Mouse (Mus musculus): Measurements from ENCODE around the gene Ankrd52. TPM values are rescaled to one million over a fixed set of nuclear protein-coding genes. Genes with fewer than 3 reads are reported as not detected.
"Not testable (repeated sequence)": the region's sequence is repeated elsewhere in the genome, so short reads cannot be mapped to it uniquely, and the experiment has no call there.

Gene Ankrd52
- 10 to 100 TPM; 83.6 to 86.7 TPM for total RNA-seq (2021)
- long read RNA-seq, experiment 1, partial matches to known transcripts = 0 of 1 reads
- long read RNA-seq, experiment 1, other reads (novel, unspliced or antisense) = 1 of 1 reads
- long read RNA-seq, experiment 2, partial matches to known transcripts = 0 of 9 reads
- long read RNA-seq, experiment 2, other reads (novel, unspliced or antisense) = 9 of 9 reads

GRCm38 (mm10) chr10:128376455-128377211 lies at the start of gene Ankrd52:
TSS of gene Ankrd52 (plus strand) at chr10:128377115.
- peak; percentile 73 to 84 for DNase-seq (ENCODE audit: low spot score in 2 of 2)

DNA sequence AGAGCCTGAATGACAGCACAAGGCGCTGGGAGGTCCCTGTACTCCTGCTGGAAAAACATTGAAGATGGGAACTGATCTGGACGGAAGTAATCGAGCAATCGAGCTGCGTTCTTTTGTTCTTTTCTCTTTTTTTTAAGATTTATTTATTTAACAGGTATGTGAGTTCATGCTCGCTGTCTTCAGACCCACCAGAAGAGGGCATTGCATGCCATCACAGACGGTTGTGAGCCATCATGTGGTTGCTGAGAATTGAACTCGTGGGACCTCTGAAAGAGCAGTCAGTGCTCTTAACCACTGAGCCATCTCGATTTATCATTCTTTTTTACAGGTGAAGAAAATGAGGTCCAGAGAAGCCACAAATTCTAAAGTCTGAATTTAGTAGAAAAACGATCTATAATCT lies 49.3 kb upstream of the Ankrd52 start:
- DNase-seq (ENCODE audit: low spot score in 2 of 2) = no peak

GRCm38 (mm10) chr10:128332358-128333249 lies 44.3 kb upstream of the Ankrd52 start:
- DNase-seq (ENCODE audit: low spot score in 2 of 2) = not testable (repeated sequence)

DNA sequence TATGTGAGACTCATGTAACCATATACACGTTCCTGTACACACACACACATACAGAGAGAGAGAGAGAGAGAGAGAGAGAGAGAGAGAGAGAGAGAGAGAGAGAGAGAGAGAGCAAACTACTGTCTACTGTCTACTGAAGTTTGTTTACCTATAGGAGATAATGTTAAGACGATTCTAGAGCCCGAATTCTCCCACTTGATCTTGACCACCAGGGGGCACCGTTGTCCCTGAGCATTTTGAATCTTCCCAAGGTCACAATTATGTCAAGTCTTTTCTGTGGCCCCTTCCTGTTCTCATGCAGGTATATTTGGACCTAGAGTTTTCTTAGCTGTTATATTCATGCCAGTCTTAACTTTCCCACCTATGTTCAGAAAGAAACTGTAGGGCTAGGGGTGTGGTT lies 41.3 kb upstream of the Ankrd52 start:
- DNase-seq (ENCODE audit: low spot score in 2 of 2) = peak in 1 of 2 experiments; percentile 63

DNA sequence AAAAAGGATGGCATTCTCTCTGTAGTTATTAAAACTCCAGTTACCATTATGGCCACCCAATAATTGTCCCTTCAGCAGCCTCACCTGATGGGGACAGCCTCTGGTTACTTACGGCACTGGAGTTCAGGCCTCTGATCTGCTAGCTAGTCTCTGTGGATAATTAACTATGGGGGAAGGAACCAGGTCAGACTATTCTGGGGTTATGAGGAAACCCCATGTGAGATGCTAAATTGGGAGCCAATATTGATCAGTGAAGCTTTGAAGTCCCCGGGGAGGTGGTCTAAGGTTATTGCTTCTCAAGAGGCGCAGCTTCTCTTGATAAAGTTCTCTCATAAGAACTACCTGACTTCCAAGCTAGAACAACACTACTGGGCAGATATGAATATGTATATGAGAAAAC lies 40.7 kb upstream of the Ankrd52 start:
- DNase-seq (ENCODE audit: low spot score in 2 of 2) = no peak

DNA sequence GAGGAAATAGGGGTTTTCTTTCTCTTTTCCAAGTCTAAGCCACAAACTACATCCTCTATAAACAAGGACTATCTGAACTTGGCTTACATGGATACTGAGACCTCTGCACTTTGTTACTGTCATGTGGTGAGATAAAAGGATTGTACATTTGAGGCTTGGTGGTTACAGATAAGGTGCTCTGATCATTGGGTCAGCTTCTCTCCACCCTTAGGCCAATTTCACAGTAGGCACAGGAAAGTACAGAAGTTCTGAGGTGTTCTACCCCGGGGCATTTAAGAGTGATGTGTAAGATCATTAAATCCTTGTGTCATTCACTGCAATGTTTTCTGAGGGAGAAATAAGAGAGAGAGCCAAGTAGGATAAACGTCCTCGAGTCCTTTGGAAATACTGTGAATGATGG lies 40.3 kb upstream of the Ankrd52 start:
- DNase-seq (ENCODE audit: low spot score in 2 of 2) = no peak

DNA sequence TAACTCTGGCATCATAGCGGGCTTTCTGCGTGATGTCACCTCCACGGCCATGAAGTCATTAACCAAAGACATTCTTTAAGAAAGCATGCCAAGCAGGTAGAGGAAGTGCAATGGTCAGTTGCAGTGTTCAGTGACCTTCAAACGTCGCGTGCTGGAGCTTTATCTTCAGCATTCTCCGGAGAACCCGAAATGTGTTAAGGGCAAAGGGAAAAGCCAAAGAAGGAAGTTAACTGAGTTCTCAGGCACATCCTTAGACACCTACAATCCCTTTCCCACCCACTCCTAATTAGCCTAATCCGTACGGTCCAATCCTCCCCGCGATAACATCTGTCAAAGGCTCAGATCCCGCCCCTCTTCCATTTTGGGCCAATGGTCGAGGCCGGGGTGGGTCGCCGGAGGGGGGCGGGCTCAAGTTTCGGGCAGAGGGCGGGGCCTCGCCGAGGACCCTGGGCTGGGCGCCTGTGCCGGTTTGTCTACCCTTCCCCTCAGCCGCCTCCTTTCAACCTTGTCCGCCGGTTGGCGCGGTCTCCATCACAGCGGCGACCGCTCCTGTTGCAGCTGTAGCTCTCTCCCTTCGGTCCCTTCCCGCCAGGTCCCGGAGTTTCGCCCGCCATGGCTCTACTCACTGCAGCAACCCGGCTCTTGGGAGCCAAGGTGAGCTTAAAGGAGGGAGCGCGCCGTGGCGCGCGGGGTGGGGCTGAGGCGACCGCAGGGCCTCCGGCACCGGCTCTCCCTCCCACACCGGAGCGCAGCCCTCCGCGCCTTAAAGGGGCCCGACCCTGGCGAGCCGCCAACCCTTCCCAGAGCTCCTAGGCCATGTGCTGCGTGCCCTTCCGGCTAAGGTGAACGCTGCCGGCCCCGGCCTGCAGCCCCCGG lies 39.4 kb upstream of the Ankrd52 start, which contains the start of gene Cs:
Gene Cs (plus strand): TSS at position 429 of the 876 bp plus-strand sequence.
- peak; percentile 93 to 98 for DNase-seq (ENCODE audit: low spot score in 2 of 2)

GRCm38 (mm10) chr10:128338415-128338814 lies 38.5 kb upstream of the Ankrd52 start:
- DNase-seq (ENCODE audit: low spot score in 2 of 2) = no peak

GRCm38 (mm10) chr10:128338948-128339347 lies 38.0 kb upstream of the Ankrd52 start:
- DNase-seq (ENCODE audit: low spot score in 2 of 2) = no peak

DNA sequence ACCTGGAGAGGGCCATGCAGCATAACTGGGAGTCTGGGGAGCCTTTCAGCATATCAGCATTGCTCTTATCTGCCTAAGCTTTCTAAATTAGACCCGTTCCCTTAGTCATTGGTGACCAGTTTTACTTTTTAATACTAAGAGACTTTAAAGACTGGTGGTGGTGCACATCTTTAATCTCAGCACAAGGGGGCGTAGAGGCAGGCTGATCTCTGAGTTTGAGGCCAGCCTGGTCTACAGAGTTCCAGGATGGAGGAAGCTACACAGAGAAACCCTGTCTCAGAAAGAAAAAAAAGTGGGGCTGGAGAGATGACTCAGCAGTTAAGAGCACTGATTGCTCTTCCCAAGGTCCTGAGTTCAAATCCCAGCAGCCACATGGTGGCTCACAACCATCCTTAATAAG lies 36.7 kb upstream of the Ankrd52 start:
- DNase-seq (ENCODE audit: low spot score in 2 of 2) = no peak

GRCm38 (mm10) chr10:128343436-128343835 lies 33.5 kb upstream of the Ankrd52 start:
- DNase-seq (ENCODE audit: low spot score in 2 of 2) = peak in 1 of 2 experiments; percentile 60

GRCm38 (mm10) chr10:128344568-128345275 lies 32.2 kb upstream of the Ankrd52 start:
- DNase-seq (ENCODE audit: low spot score in 2 of 2) = peak; percentile 25 to 74

DNA sequence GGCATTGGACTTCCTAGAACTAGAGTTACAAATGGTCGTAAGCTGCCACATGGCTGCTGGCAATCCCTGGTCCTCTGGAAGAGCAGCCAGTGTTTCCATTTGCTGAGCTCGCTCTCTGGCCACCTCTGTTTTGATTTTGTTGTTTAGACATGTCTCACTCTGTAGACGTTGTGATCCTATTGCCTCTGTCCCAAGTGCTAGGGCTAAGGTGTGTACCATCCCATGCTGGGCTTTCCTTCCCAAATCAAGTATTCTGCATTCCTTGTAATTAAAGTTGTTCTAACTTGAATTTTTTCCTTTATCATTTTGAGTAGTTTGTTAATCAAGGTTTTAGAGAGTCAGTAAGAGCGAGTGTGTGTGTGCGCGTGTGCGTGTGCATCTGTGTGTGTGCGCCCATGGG lies 29.4 kb upstream of the Ankrd52 start:
- DNase-seq (ENCODE audit: low spot score in 2 of 2) = no peak

DNA sequence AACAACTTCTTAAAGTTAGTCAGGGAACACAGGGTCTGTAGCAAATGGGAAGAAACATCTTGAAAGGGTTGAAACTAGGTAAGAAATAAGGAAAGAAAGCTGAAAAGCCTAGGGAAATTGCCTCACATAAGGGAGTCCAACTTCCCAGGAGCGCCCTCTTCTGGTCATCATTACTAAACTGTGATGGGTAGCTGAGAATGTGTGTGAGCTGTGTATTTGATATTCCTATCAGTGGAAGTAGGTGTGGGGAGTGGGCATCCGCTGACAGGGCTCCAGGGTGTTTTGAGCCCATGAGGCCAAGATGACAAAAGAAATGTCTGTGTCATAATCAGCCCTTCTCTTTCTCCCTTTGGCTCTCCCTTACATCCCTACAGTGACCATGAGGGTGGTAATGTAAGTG lies 18.1 kb upstream of the Ankrd52 start:
- peak in 1 of 2 experiments; percentile 55 for DNase-seq (ENCODE audit: low spot score in 2 of 2)

DNA sequence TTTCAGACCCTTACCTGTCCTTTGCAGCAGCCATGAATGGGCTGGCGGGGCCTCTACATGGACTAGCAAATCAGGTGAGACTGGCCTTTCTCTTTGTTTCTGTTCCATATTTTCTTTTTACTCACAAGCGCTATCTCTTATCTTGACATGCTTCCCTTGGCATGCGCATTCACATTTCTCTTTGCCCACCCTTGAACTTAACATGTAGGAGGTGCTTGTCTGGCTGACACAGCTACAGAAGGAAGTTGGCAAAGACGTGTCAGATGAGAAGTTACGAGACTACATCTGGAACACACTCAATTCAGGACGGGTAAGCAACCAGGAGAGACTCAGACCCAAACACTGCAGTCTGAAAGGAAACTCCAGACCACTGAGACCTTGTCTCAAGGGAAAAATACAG lies 17.7 kb upstream of the Ankrd52 start:
- no peak for DNase-seq (ENCODE audit: low spot score in 2 of 2)

DNA sequence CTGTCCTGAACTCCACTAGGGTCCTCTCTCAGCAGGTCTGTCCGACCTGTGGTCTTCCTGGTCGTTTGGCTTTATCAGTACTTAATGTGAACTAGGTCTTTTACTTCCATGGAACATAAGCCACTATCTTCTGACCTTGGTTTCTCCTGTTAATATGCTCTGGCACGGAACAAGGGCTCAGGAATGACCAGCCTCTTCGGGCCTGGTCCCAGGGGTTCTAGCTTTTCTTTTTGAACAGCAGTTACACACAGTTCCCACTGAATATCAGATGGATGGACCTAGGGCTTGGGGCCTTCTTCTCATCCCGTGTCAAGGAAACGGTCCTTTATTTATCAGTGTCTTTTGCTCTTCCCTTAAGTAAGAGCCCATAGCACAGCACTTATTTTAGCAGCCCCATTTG lies 15.1 kb upstream of the Ankrd52 start:
- DNase-seq (ENCODE audit: low spot score in 2 of 2) = no peak

GRCm38 (mm10) chr10:128362568-128362967 lies 14.3 kb upstream of the Ankrd52 start:
- DNase-seq (ENCODE audit: low spot score in 2 of 2) = peak in 1 of 2 experiments; percentile 43

DNA sequence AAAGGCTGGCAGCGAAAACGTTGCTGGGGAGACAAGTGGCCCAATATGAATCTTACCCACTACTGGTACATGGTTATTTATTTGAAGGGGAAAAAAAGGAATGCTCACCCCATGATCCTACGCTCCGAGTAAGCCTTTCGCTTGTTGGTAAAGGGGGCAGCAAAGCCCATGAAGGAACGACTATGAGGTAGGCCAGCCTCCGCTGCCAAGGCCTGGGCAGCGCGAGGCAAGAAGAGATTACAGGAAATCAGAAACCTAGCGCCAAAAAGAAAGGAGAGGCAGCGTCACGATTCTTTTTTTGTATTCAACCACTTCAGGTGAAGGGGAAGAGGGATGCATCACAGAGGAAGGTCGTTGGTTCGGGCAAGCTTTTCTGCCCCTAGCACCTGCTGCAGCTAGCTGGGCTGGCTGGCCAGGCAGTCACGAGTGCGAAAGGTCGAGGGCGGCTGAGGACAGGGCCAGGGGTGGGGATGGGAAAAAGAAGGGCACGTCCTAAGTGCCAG lies 9.0 kb upstream of the Ankrd52 start:
- DNase-seq (ENCODE audit: low spot score in 2 of 2) = peak in 1 of 2 experiments; percentile 21

DNA sequence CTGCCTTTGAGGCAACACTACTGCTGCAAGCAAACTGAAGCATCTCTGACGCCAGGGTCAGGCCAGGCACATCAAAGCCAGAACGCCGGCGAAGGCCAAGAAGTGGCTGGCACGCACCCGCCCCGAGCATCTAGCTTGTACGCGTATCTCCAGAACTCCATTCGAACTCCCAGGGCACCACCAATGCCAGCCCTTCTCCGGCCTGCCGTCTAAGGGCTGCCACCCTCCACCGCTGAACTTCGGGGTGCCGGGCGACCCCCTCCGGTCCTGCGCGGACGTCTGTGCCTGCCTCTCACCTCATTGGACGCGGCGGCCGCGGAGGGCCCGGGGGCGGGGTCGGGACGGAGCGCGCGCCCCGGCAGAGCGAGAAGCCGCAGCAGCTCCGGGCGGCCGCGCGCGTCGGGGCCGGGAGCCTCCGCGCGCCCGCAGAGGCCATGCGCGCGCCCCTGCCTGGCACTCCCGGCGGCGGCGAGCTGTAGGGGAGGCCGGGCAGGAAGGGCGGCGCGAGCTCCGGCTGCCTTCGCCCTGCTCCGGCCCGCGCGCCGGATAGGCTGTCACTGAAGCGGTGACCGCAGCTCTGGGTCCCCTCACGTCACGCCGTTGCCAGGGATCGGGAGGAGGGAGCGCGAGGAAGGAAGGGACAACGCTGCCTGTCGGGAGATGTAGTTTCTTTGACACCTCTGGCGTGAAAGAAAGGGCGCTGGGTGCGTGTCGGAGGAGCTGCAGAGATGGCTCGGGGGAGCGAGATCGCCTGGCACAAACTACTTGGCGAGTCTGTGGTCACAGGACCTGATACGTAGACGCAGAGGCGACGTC lies 8.3 kb upstream of the Ankrd52 start, which contains the start of gene Coq10a:
Gene Coq10a (minus strand): TSS at position 596 of the 816 bp plus-strand sequence.
- DNase-seq (ENCODE audit: low spot score in 2 of 2) = peak; percentile 87 to 95
